In genomic region chr3:86761095-86762035, GRCm38 (mm10) we compare ENCODE assay signal across 7 mouse cellular contexts.
DNase-seq lines count a peak whose midpoint lies in the region; ATAC-seq and TF ChIP-seq lines count a peak whose summit lies in the region.

No protein-coding gene starts in this region.

- no peak for TF ChIP-seq EP300 in liver, postnatal 0 days (IDR thresholded peaks at IDR 0.05; ENCODE audit: low read depth)

- POLR2A ChIA-PET in Patski (lab: Charles Lee) = interaction anchor here (0.7 kb wide), 1 partner anchor 50 kb away, joined by 3 read pairs; no protein-coding TSS in a partner anchor

- CTCF ChIA-PET in Patski (lab: Charles Lee) = interaction anchor here (0.7 to 2.7 kb wide), 23 partner anchors 8 to 449 kb away, joined by 3 to 13 read pairs (median 3); no protein-coding TSS in a partner anchor

- no peaks in the 10 kb centered on the region for H3K4me1 ChIP-seq in liver, postnatal 0 days (ENCODE audit: insufficient read depth)

- H3K4me2 ChIP-seq in liver, postnatal 0 days (ENCODE audit: low read depth, low read length) = no peak overlapping the region

- H3K27me3 ChIP-seq in Patski = no peaks in the 10 kb centered on the region
- no peaks in the 10 kb centered on the region for H3K27me3 ChIP-seq in liver, postnatal 0 days (ENCODE audit: insufficient read depth, low read length)

- peak; percentile 58 for ATAC-seq in CD4-positive, CD25-positive, alpha-beta regulatory T cell, adult 4 months
- ATAC-seq in Patski = peak; percentile 62
- ATAC-seq in liver, postnatal 0 days = no peak

- in situ Hi-C loops in Patski (cut with MboI; ENCODE audit: low pct_unique_long_range_greater_than_20kb) = loop anchor here (10.0 kb wide), 1 partner anchor 447 kb away; no protein-coding TSS in a partner anchor

- H3K36me3 ChIP-seq in liver, postnatal 0 days (replicated peaks; ENCODE audit: insufficient read depth, low read length) = no peaks in the 10 kb centered on the region

- H3K9me3 ChIP-seq in liver, postnatal 0 days (ENCODE audit: low read length) = no peaks in the 10 kb centered on the region

- no peak overlapping the region for H3K4me3 ChIP-seq in liver, postnatal 0 days (ENCODE audit: low read depth, low read length)

- WGBS in liver, postnatal 0 days (ENCODE audit: insufficient replicate concordance) = 66% methylated on average over 9 of the region's 9 CpGs

- peak; percentile 93 for TF ChIP-seq CTCF in Patski (IDR thresholded peaks at IDR 0.05)
- TF ChIP-seq CTCF in liver, postnatal 0 days (IDR thresholded peaks at IDR 0.05; ENCODE audit: low read depth) = peak; percentile 82

- no peak overlapping the region for H3K9ac ChIP-seq in liver, postnatal 0 days (replicated peaks)

- peak; percentile 37 for DNase-seq in Patski (ENCODE audit: low read depth, low spot score)
- peak; percentile 65 to 78 for DNase-seq in cerebellum, postnatal 36 days
- DNase-seq in gastrocnemius, adult 8-10 months (ENCODE audit: low spot score in 2 of 2) = peak; percentile 26 to 32
- DNase-seq in kidney, postnatal 10 days = peak; percentile 88
- peak; percentile 61 for DNase-seq in liver, postnatal 0 days
- peak; percentile 56 for DNase-seq in ovary, postnatal 14 days (ENCODE audit: low spot score)

- no peak overlapping the region for H3K27ac ChIP-seq in liver, postnatal 0 days (ENCODE audit: low read depth)

Comparison
In these comparisons a context has a peak if more than half of its experiments do, and no peak if none do; other contexts are left out.
1. DNase-seq: peak in every context shown above with its lines; median percentile 88 in kidney, postnatal 10 days; 72 in cerebellum, postnatal 36 days; 61 in liver, postnatal 0 days; 56 in ovary, postnatal 14 days; 37 in Patski; 29 in gastrocnemius, adult 8-10 months.